Mouse (Mus musculus): ENCODE data around the gene Adgrg1.

DNA sequence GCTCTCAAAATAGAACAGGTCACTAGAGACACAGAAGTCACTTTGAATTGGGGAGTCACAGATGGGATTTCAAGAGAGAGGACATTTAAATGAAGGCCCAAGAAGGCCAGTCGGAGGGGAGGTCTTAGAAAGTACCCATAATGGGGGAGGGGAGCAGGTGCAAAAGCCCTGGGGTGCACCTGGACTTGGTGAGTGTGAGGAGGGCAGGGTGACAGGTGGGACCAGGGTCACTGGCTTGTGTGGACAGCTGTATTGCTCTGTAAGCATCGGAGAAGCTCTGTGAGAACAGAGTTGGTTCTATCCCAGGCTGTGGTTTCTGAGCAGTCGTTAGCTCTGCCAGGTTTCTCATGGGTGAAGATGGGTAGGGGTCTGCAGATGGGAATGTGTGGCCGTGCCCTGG lies 17.5 kb downstream of the Adgrg1 start:
- TF ChIP-seq POLR2A (IDR thresholded peaks at IDR 0.05; ENCODE audit: control insufficient read depth, extremely low read depth, insufficient read depth, low read length, poor library complexity) (no peak), CTCF (IDR thresholded peaks at IDR 0.05; ENCODE audit: borderline replicate concordance, control insufficient read depth, extremely low read depth, insufficient read depth, low read length, poor library complexity) (no peak)

Measured in thymus, adult 2 months (tissue).